Mouse (Mus musculus): ENCODE results near the gene Primpol. TPM values are rescaled to one million over a fixed set of nuclear protein-coding genes. Genes with fewer than 3 reads are reported as not detected.

The Primpol gene
- polyA plus RNA-seq (2015; fragmentation: Nextera tagmentation; extraction: Ambion mirVana), result 7.1 and 7.9 TPM in 2 replicates

DNA sequence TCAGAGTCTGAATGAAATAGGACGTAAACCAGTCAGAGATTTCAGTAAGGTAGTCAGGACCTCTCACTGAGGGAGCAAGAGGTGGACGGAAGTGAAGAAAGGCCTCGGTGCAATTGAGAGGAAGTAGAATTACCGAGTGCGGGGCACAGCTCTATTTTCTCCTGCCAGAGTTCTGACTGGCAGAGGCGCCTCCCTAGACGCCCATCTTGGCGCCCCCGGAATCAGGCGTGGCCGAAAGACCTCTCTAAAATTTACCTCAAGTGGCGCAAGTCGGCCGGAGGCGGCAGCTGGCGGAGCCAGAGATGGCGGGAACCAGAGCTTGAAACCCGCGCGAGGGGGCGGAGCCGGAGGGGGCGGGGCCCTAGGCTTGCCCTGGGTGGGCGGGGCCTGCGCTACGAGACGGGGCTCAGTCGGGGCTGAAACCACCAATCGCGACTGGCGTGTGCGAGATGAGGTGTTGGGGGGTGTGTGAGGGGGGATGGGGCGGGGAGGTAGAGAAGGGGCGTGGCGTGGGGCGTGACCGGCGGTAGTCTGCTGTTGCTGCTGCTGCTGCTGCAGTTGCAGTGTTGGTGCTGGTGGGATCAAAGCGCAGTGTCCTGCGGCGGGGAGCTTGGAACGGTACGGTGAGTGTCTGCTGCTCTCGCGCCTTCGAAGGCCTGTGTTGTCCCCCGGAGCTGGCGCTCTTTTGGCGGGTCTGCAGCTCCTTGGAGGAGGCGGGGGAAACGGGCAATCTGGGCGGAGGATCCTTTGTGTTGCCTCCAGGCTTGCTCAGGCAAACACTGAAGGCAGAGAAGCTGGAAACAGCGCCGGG is at the start of gene Primpol, which contains the start of gene Casp3:
Gene Primpol (minus strand): TSS at position 334 of the 811 bp plus-strand sequence.
Gene Casp3 (plus strand): TSS at position 413 of the 811 bp plus-strand sequence.
- peaks cover 23% of the 10 kb centered on the region for H3K4me1 ChIP-seq (ENCODE audit: control insufficient read depth, low read depth, low read length)
- no peaks in the 10 kb centered on the region for H3K27me3 ChIP-seq (ENCODE audit: control insufficient read depth, insufficient read depth, low read depth, low read length)

DNA sequence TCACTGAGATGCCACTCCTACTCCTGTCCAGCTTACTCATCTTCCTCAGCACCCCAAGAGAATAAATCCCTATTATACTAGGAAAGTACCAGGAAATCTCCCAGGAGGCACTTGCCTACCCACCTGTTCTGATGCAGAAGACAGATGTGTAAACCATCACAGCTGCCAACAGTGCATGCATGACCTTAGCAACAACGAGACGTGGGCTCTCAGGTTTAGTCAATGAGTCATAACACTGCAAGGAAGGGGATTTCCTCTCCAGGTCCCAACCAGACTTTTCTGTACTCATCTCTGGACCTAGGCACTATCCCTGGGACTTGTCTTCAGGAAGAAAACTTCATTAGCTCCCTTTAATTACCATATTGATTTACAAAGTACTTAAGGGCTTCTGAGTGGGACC is 38.9 kb upstream of the Primpol start:
- 67% methylated on average over 2 of the region's 2 CpGs for WGBS (ENCODE audit: insufficient replicate concordance)
- Histone ChIP-seq H3K27ac (ENCODE audit: low read length) (no peak overlapping the region), H3K9ac (ENCODE audit: low read depth, low read length) (no peak overlapping the region), H3K4me2 (ENCODE audit: low read depth, low read length) (no peak overlapping the region), H3K4me3 (ENCODE audit: low read depth, low read length) (no peak overlapping the region), H3K36me3 (ENCODE audit: control insufficient read depth, insufficient read depth) (no peaks in the 10 kb centered on the region), H3K27me3 (ENCODE audit: control insufficient read depth, insufficient read depth, low read depth, low read length) (no peaks in the 10 kb centered on the region), H3K9me3 (replicated peaks; ENCODE audit: control insufficient read depth, low read length) (no peaks in the 10 kb centered on the region), H3K4me1 (ENCODE audit: control insufficient read depth, low read depth, low read length) (no peaks in the 10 kb centered on the region)
- no peak for ATAC-seq (ENCODE audit: low read depth)

More for the DNA sequence above, at the start of gene Primpol, which contains the start of gene Casp3:
- Histone ChIP-seq H3K4me3 (ENCODE audit: low read depth, low read length) (peak within 1 kb of the TSS; percentile 80), H3K27ac (ENCODE audit: low read length) (peak within 1 kb of the TSS; percentile 92), H3K4me2 (ENCODE audit: low read depth, low read length) (peak within 1 kb of the TSS; percentile 94), H3K9me3 (replicated peaks; ENCODE audit: control insufficient read depth, low read length) (no peaks in the 10 kb centered on the region), H3K36me3 (ENCODE audit: control insufficient read depth, insufficient read depth) (no peaks in the 10 kb centered on the region), H3K9ac (ENCODE audit: low read depth, low read length) (peak within 1 kb of the TSS; percentile 85)
- peak; percentile 97 for ATAC-seq (ENCODE audit: low read depth)
- WGBS (ENCODE audit: insufficient replicate concordance), result 0% methylated on average over 52 of the region's 54 CpGs

DNA sequence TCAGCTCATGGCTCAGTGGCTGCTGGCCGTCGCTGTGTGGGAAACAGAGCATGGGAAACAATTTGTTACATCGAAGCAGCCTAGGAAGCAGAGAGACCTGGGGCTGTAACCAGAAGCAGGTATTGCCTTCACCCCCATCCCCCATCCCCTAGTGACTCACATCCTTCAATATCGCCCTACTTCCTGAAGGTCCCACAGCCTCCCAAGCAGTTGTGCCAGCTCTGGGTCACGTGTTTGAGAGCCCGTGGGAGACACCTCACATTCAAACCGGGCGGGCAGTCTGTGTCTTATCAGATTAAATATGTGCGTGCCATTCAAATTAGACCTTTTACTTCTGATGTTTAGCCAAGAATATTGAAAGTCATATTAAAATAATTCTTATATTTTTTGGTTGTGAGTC is 34.9 kb upstream of the Primpol start:
- 27% methylated on average over 9 of the region's 9 CpGs for WGBS (ENCODE audit: insufficient replicate concordance)
- Histone ChIP-seq H3K4me1 (ENCODE audit: control insufficient read depth, low read depth, low read length) (no peaks in the 10 kb centered on the region), H3K4me3 (ENCODE audit: low read depth, low read length) (no peak overlapping the region), H3K27ac (ENCODE audit: low read length) (no peak overlapping the region), H3K36me3 (ENCODE audit: control insufficient read depth, insufficient read depth) (no peaks in the 10 kb centered on the region), H3K4me2 (ENCODE audit: low read depth, low read length) (no peak overlapping the region), H3K27me3 (ENCODE audit: control insufficient read depth, insufficient read depth, low read depth, low read length) (no peaks in the 10 kb centered on the region), H3K9me3 (replicated peaks; ENCODE audit: control insufficient read depth, low read length) (no peaks in the 10 kb centered on the region), H3K9ac (ENCODE audit: low read depth, low read length) (no peak overlapping the region)
- no peak for ATAC-seq (ENCODE audit: low read depth)

DNA sequence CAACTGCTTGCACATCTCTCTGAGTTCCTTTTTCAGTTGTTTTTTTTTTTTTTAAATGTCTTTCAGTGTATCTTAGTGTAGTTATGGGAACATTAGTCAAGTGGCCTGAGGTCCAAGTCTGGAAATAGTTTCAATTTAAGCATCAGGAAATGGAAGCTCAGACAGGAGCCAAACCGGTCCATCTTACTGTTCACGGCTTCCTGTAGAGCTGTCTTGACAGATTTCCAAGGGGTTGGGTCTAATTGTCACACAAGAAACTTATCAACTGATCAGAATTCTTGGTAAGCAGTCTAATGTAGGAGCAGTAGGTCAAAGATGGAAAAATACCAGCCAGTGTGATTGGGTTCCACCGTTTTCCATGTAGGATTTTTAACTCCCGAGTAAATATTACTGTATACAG is 31.4 kb upstream of the Primpol start:
- H3K9ac ChIP-seq (ENCODE audit: low read depth, low read length), result no peak overlapping the region
- H3K27ac ChIP-seq (ENCODE audit: low read length), result no peak overlapping the region
- no peak overlapping the region for H3K4me3 ChIP-seq (ENCODE audit: low read depth, low read length)
- no peaks in the 10 kb centered on the region for H3K27me3 ChIP-seq (ENCODE audit: control insufficient read depth, insufficient read depth, low read depth, low read length)
- no peaks in the 10 kb centered on the region for H3K9me3 ChIP-seq (replicated peaks; ENCODE audit: control insufficient read depth, low read length)
- no peak for ATAC-seq (ENCODE audit: low read depth)
- no peaks in the 10 kb centered on the region for H3K36me3 ChIP-seq (ENCODE audit: control insufficient read depth, insufficient read depth)
- no peak overlapping the region for H3K4me2 ChIP-seq (ENCODE audit: low read depth, low read length)
- WGBS (ENCODE audit: insufficient replicate concordance), result 46% methylated on average over 4 of the region's 4 CpGs
- H3K4me1 ChIP-seq (ENCODE audit: control insufficient read depth, low read depth, low read length), result no peaks in the 10 kb centered on the region

DNA sequence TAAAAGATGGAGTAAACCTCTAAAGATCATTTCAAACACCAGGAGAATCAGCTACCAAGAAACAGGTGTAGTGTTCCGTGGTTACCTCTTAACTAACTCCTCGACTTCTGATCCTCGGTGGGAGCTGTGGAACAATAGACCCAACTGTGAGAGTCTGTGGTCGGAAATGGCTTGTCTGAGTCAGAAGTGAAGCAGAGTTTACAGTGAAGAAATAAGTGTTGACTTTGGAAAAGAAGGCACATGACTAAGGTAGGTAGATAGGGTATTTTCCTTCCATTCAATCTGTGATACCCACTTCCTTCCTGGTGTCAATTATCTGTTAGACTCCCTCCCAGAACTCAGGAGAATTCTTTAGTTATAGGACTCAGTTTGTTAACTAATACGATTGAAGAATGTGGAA is 24.3 kb upstream of the Primpol start:
- 24% methylated on average over 5 of the region's 5 CpGs for WGBS (ENCODE audit: insufficient replicate concordance)
- Histone ChIP-seq H3K36me3 (ENCODE audit: control insufficient read depth, insufficient read depth) (peaks cover 12% of the 10 kb centered on the region), H3K9ac (ENCODE audit: low read depth, low read length) (no peak overlapping the region), H3K4me3 (ENCODE audit: low read depth, low read length) (no peak overlapping the region), H3K27ac (ENCODE audit: low read length) (no peak overlapping the region), H3K9me3 (replicated peaks; ENCODE audit: control insufficient read depth, low read length) (no peaks in the 10 kb centered on the region), H3K4me2 (ENCODE audit: low read depth, low read length) (no peak overlapping the region), H3K4me1 (ENCODE audit: control insufficient read depth, low read depth, low read length) (peaks cover 9% of the 10 kb centered on the region; the same call in 1 of the 2 replicates), H3K27me3 (ENCODE audit: control insufficient read depth, insufficient read depth, low read depth, low read length) (no peaks in the 10 kb centered on the region)
- ATAC-seq (ENCODE audit: low read depth), result no peak

DNA sequence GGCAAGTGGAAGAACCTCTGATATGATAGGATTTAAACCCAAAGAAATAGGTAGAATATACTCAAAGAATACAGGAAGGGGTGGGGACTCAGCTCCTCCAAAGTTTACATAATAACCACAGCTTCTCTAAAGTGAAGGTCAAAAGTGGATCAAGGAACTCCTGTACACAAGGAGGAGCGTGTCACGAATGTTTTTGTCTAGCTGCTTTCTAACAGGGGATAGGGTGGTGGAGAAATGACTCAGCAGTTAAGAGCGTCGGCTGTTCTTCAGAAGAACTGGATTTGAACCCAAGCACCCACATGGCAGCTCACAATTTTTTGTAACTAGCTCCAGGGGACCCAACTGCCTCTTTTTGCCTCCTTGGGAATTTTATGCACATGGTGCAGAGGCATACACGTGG is 22.8 kb upstream of the Primpol start:
- no peaks in the 10 kb centered on the region for H3K9me3 ChIP-seq (replicated peaks; ENCODE audit: control insufficient read depth, low read length)
- H3K4me3 ChIP-seq (ENCODE audit: low read depth, low read length), result no peak overlapping the region
- peaks cover 23% of the 10 kb centered on the region for H3K36me3 ChIP-seq (ENCODE audit: control insufficient read depth, insufficient read depth)
- ATAC-seq (ENCODE audit: low read depth), result 0 out of 2 replicates have a peak, but pooled peaks have one; percentile 39
- H3K9ac ChIP-seq (ENCODE audit: low read depth, low read length), result no peak overlapping the region
- 34% methylated on average over 5 of the region's 5 CpGs for WGBS (ENCODE audit: insufficient replicate concordance)
- peak overlapping the region; percentile 52; the same call in 1 of the 2 replicates for H3K27ac ChIP-seq (ENCODE audit: low read length)
- peaks cover 9% of the 10 kb centered on the region; the same call in 1 of the 2 replicates for H3K4me1 ChIP-seq (ENCODE audit: control insufficient read depth, low read depth, low read length)
- H3K4me2 ChIP-seq (ENCODE audit: low read depth, low read length), result no peak overlapping the region
- H3K27me3 ChIP-seq (ENCODE audit: control insufficient read depth, insufficient read depth, low read depth, low read length), result no peaks in the 10 kb centered on the region

DNA sequence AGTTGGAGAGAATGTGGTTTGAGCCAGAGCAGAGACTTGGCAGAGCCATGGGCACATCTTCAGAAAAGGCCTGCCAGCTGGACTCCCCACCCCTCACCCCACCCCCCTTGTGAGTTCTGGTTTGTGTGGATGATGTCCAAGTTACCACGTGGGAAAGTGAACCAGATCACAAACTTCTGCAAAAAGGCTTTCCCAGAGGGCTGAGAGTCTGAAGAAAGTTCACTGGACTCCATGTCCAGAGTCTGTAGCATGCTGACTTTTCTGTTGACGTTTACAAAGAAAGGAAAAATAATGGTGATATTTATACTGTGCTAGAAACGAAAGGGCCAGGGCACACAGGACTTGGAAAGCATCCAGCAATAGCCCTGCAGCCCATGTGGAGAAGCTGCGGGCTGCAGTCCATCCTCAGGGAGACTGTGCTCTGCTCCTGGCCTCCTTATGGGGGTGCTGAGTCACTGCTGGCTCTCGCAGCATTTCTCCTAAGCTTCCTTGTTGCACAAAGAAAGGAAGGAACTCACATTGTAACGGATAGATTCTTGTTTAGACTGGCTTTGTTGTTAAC is 22.1 kb upstream of the Primpol start:
- H3K9me3 ChIP-seq (replicated peaks; ENCODE audit: control insufficient read depth, low read length), result no peaks in the 10 kb centered on the region
- no peak overlapping the region for H3K4me3 ChIP-seq (ENCODE audit: low read depth, low read length)
- H3K9ac ChIP-seq (ENCODE audit: low read depth, low read length), result no peak overlapping the region
- H3K36me3 ChIP-seq (ENCODE audit: control insufficient read depth, insufficient read depth), result peaks cover 24% of the 10 kb centered on the region
- peak; percentile 55 for ATAC-seq (ENCODE audit: low read depth)
- 26% methylated on average over 6 of the region's 6 CpGs for WGBS (ENCODE audit: insufficient replicate concordance)
- no peak overlapping the region for H3K4me2 ChIP-seq (ENCODE audit: low read depth, low read length)
- H3K27ac ChIP-seq (ENCODE audit: low read length), result no peak overlapping the region; the same call in 1 of the 2 replicates
- peaks cover 9% of the 10 kb centered on the region; the same call in 1 of the 2 replicates for H3K4me1 ChIP-seq (ENCODE audit: control insufficient read depth, low read depth, low read length)
- H3K27me3 ChIP-seq (ENCODE audit: control insufficient read depth, insufficient read depth, low read depth, low read length), result no peaks in the 10 kb centered on the region

DNA sequence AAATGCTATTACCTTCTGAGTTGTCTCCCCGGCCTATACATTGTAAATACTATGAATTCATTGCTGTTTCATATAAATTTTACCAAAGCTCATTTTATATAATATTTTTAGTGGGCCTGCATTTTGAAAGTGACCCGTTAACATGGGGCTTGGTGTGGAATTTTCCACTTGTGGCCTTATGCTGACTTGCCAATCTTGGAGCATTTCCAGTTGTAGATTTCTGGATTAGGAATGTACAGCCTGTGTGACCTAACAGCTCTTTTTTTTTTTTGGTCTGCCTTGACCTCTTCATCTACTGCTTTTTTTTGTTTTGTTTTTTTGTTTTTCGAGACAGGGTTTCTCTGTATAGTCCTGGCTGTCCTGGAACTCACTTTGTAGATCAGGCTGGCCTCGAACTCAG is 13.9 kb upstream of the Primpol start:
- no peaks in the 10 kb centered on the region for H3K27me3 ChIP-seq (ENCODE audit: control insufficient read depth, insufficient read depth, low read depth, low read length)
- no peak overlapping the region for H3K27ac ChIP-seq (ENCODE audit: low read length)
- no peaks in the 10 kb centered on the region; the same call in none of the 2 replicates for H3K4me1 ChIP-seq (ENCODE audit: control insufficient read depth, low read depth, low read length)
- H3K36me3 ChIP-seq (ENCODE audit: control insufficient read depth, insufficient read depth), result peaks cover 14% of the 10 kb centered on the region
- H3K9me3 ChIP-seq (replicated peaks; ENCODE audit: control insufficient read depth, low read length), result no peaks in the 10 kb centered on the region
- WGBS (ENCODE audit: insufficient replicate concordance), result 78% methylated on average over 4 of the region's 4 CpGs
- H3K9ac ChIP-seq (ENCODE audit: low read depth, low read length), result no peak overlapping the region
- no peak for ATAC-seq (ENCODE audit: low read depth)
- no peak overlapping the region for H3K4me2 ChIP-seq (ENCODE audit: low read depth, low read length)
- H3K4me3 ChIP-seq (ENCODE audit: low read depth, low read length), result no peak overlapping the region

DNA sequence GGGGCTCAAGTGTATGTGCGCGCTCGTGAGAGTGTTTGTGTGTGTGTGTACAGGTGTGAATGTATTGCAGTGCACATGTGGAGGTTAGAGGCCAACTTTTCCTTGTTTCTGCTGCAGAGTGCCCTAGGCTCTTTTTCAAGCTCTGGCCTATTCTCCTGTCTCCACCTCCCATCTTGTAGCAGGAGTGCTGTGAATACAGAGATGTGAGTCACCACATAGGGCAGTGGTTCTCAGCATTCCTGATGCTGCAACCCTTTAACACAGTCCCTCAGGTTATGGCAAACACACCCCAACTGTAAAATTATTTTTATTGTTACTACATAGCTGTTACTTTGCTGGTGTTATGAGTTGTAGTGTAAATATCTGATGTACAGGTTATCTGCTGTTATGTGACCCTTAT is 13.4 kb upstream of the Primpol start:
- Histone ChIP-seq H3K27me3 (ENCODE audit: control insufficient read depth, insufficient read depth, low read depth, low read length) (no peaks in the 10 kb centered on the region), H3K36me3 (ENCODE audit: control insufficient read depth, insufficient read depth) (peaks cover 12% of the 10 kb centered on the region), H3K9ac (ENCODE audit: low read depth, low read length) (no peak overlapping the region), H3K4me1 (ENCODE audit: control insufficient read depth, low read depth, low read length) (no peaks in the 10 kb centered on the region; the same call in none of the 2 replicates), H3K9me3 (replicated peaks; ENCODE audit: control insufficient read depth, low read length) (no peaks in the 10 kb centered on the region), H3K27ac (ENCODE audit: low read length) (no peak overlapping the region), H3K4me3 (ENCODE audit: low read depth, low read length) (no peak overlapping the region), H3K4me2 (ENCODE audit: low read depth, low read length) (no peak overlapping the region)
- ATAC-seq (ENCODE audit: low read depth), result no peak
- WGBS (ENCODE audit: insufficient replicate concordance), result 94% methylated on average over 3 of the region's 3 CpGs

Data from liver, embryonic 16.5 days (tissue).